Mouse (Mus musculus): Measurements from ENCODE around the gene Srd5a1.
"Not testable (repeated sequence)": the region's sequence is repeated elsewhere in the genome, so short reads cannot be mapped to it uniquely, and the experiment has no call there.

Gene Srd5a1

DNA sequence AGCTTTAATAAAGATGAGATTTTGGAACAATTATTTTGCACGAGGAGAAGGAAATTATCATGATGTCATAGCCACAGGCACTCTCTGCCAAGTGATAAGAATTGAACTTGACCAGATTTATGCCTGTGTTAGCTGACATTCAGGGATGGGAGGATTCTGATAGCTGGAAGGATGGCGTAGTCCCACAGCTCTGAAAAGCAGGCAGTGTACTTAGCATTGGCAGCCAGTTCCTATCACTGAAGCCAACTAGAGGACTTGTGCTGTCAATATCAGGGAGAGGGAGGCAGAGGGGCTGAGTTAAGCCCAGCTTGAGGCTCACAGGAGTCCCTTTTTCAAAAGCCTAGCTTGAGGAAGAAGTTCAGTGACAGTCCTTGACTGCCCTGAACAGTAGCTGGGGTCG is 13.3 kb upstream of the Srd5a1 start:
- peak; percentile 40 for DNase-seq (ENCODE audit: low read depth, low spot score)

DNA sequence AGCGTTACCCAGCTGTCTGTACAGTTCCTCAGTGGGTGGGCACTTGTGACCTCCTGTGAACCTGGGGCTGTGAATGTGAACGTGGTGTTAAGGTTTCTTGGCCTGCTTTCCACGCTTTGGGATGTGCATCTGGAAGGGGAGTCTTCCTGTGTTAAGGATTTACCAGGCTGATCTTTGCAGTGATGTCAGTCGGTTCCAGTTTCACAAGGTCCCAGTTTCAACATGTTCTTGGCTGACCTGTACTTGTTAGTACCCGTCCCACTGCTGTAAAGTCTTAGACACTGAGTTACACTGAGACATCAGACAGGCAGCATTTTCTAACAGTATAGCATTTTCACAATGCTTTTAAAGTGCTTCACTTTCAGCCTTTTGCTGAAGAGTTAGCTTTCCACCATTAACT is 12.6 kb upstream of the Srd5a1 start:
- DNase-seq (ENCODE audit: low read depth, low spot score), result peak; percentile 61

DNA sequence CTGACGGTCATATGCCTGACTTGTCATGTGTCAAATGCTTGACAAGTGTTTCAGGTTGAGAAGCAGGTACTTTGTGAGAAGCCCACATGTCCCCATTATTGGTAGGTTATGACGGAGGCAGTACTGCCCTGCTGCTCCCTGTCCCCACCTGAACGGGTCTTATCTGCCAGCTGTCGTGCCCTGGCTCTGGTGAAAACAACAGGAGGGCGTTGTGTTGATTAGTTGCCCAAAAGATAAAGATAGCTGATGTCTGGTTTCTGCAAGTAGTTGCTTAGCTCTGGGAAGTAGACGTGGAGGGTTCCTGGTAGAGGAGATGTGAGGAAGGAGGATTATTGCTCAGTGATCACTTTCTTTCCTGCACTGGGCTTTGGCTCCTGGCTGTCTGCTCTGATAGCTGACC is 5.5 kb upstream of the Srd5a1 start:
- no peak for DNase-seq (ENCODE audit: low read depth, low spot score)

DNA sequence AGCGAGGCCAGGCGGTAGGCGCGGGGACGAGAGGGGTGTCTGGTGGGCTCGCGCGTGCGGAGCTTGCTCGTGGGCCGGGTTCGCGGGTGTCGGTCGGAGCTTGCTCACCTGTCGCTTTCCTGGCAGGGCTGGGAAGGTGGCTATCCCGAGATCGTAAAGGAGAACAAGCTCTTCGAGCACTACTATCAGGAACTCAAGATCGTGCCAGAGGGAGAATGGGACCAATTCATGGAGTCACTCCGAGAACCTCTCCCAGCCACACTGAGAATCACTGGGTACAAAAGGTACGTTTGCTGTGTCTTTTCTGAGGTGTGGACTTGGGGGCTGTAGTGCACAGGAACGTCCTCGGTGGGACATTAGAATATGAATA is 918 bp upstream of the Srd5a1 start:
- no peak for DNase-seq (ENCODE audit: low read depth, low spot score)

DNA sequence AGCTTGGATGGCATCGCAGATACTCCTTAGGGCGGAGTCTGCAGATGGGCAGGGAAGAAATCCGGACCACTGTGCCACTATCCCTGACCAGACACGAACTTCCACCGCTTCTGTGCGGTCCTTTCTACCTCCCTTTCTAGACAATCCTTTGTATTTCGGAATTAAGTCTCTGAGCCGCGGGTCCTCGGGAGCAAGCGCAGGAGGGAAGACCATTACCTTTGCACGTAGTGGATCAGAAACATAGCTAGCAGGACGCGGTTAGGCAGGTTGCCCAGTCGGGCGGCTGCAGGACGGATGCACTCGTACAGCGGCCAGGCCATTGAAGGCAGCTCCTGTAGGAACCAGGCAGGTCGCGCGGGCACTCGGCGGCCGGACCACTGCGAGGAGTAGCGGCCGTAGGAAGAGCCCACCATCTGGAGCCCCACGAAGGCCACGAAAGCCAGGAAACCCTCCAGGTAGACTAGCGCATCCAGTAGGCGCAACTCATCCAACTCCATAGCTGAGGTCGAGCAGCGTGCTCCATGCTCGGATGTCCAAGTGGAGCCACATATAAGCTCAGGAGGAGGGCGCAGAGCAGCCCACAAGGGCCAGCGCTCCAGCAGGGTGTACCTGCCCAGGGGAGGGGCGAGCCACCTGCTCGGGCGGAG is 368 bp downstream of the Srd5a1 start:
- peak; percentile 15 for DNase-seq (ENCODE audit: low read depth, low spot score)

DNA sequence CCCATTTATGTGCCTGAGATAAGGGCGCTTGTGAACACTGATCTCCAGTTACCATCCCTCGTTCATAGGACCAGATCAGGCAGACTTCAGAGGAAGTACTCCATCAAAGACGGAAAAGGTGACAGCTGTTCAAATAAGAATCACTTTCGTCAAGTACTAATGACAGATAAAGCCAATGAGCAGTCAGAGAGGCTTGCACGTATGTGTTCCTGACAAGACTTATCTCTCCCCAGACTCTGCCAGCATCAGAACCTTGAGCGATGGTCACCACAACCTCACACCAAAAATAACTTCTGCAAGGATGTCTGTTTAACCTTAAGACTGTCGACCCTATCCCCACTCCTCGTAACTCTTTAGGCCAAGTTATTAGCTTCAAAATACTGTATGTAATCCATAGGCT is 2.5 kb downstream of the Srd5a1 start:
- DNase-seq (ENCODE audit: low read depth, low spot score), result no peak

DNA sequence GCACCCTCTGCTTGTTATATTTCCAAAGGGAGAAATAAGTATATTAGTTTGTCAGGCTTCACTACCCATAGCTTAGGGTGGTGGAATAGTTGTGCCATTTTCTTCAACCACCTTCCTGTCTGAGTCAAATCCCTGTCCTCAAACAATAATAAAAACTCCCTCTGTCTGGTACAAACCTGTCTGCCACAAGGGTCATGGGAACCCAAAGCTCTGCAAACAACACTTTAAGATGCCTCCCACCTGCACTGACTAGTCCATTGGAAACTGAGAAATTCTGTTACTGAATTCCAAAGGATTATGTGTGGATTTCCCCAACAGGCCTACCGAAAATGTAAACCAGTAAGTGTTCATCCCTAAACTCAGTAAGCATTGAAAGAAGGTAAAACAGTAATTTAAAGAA is 6.6 kb downstream of the Srd5a1 start:
- no peak for DNase-seq (ENCODE audit: low read depth, low spot score)

DNA sequence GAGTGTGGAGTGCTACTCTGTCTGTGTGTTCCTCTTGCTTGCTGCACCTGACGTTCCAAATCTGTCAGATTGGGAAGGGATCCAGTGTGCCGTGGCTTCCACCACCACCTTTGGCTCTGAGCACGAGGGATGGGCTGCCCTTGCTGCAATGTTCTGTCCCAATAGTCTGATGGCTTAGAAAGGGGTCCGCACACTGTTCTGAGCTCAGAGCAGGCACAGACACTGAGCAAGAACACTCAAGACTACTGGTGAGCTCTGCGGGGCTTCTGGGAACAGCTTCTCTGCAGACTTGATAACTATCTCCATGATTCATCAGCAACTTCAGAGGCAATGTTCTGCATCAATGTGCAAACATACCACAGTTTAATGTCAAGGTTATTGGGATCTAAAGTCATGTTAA is 9.9 kb downstream of the Srd5a1 start:
- no peak for DNase-seq (ENCODE audit: low read depth, low spot score)

DNA sequence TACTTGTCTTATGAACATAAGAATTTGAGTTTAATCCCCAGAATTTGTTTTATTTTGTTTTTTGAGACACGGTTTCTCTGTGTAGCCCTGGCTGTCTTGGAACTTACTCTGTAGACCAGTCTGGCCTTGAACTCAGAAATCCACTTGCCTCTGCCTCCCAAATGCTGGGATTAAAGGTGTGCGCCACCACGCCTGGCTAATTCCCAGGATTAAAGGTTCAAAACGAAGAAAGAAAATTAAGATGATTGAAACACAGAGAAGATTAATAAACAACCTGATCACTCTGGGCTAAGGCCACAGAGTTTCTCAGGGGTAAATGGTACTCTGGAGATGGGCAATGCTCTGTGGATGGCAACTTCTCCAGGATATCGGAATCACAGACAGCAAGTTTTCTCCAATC is 10.4 kb downstream of the Srd5a1 start:
- not testable (repeated sequence) for DNase-seq (ENCODE audit: low read depth, low spot score)

DNA sequence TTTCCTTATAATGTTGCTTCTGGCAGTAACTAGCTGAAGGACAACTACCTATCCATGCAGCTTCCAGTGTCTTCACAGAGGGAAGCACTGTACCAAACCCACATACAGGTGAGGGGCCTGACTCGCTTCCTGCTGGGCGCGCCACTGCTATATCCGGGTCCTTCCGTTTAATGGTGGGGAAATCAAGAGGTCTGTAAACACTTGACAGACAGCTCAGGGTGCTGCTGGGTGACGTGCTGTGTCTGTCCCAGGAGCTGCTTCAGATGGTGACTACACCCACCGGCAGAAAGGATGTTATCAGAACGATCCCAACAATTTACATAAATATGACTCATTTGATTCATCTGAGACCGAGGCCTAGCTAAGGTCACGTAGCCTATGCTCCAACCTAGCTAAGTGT is 12.4 kb downstream of the Srd5a1 start:
- DNase-seq (ENCODE audit: low read depth, low spot score), result no peak

DNA sequence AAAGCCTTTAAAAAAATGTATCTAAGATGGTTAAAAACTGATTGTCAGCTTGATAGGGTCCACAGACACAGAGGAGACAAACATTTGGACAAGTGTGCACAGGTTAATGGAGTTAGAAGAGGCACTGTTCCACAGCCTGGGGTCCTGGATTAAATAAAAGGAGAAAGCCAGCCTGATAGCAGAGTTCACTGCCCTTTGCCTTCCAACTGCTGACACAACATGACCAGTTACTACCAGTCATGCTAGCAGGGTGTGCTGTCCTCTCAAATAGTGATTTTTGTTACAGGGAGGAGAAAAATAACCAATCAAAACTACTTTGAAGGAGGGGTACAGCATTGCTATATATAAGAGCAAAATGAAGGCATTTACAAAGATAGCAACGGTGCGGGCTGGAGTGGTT is 14.7 kb downstream of the Srd5a1 start:
- DNase-seq (ENCODE audit: low read depth, low spot score), result no peak

DNA sequence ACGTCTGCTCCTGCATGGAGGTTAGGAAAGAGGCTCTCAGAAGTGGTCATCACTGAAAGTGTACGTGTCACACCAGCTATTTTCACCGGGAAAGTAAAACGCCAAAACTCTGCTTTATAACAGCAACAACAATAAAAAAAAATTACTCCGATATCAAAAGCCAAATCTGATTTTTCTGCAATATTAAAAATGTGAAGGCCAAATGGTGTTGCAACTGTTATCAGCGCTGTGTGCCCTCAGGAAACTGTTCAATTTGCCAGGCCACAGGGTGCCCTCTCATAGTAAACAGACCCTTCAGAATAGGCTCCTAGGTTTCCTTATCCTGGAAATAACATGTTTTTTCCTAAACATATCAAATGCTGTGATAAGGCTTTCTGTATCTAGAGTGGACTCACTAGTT is 15.3 kb downstream of the Srd5a1 start:
- no peak for DNase-seq (ENCODE audit: low read depth, low spot score)

DNA sequence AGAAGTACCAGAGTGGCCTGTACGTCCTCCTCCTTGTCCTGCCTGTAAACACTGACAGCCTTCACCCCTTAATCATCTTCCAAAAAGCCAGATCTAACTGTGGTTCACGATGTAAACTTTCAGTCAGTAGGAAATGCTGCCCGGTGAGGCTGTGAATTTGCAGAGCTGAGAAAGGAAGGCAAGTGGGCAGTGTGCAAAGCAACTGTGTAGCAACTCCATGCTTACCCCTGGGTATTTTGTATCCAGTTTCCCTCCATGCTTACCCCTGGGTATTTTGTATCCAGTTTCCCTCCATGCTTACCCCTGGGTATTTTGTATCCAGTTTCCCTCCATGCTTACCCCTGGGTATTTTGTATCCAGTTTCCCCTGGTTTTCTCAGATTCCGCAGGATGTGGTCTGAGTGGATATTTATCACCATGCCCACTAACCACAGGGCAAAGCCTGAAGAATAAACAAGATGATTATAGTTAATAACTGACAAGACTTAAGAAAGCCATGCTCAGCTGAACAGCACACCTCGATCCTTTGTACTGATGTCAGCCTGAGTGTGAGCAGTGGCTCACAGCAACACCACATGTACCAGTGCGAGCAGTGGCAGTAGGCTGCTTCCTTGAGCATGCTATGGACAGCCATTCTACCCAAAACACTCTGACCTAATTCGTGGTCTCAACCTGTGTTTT is 16.5 kb downstream of the Srd5a1 start:
- DNase-seq (ENCODE audit: low read depth, low spot score), result no peak

DNA sequence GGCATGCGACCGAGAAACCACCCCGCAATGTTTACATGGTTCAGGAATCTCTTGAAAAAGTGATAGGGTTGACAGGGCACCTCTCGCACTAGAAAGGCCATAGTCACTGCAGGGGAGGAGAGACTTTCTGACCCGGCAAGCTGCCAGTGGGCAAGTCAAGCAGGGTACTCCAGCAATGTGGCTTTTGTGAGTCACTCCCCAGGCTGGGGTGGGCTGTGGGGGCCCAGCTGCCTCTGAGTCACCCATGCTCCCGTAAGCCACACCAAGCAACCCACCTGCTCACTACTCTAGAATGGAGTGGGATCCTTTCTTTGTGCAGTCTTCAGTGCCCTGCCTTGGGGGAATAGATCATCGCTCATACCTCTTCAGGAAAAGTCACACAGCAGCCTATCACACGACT is 17.8 kb downstream of the Srd5a1 start:
- no peak for DNase-seq (ENCODE audit: low read depth, low spot score)

DNA sequence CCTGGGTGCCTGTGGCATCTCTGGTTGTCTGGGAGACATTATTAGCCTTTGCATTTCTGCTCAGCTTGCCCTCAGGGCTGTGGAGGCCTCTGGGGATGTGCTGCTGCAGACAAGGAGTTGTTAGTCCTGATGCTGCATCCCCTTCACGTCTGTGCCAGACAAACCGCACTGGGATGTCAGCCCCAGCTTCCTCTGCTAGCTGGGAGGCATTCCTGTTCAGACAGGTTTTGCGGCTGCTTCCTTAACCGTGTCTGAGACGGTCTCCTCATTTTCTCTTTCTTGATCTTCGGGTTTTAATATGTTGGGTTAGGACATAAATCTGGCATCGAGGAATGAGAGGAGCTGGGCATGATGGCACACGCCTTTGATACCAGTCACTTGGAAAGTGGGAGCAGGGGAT is 19.0 kb downstream of the Srd5a1 start:
- no peak for DNase-seq (ENCODE audit: low read depth, low spot score)

DNA sequence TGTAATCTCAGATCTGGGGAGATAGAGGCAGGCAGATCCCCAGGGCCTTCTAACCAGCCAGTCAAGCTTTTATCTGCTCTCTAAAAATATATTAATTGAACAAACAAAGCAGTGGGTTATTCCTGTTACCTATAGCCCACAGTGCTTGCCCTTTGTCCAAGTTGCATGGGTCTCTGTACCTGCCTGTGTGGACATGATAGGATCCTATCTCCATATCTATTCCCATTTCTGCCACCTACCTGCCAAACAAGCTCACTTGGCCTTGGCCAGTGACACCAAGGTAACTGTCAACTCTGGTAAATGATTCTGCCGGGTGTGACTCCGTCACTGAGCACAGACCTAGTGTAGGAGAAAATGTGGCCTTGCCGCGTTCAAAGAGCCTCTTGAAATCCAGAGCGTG is 19.9 kb downstream of the Srd5a1 start:
- no peak for DNase-seq (ENCODE audit: low read depth, low spot score)

DNA sequence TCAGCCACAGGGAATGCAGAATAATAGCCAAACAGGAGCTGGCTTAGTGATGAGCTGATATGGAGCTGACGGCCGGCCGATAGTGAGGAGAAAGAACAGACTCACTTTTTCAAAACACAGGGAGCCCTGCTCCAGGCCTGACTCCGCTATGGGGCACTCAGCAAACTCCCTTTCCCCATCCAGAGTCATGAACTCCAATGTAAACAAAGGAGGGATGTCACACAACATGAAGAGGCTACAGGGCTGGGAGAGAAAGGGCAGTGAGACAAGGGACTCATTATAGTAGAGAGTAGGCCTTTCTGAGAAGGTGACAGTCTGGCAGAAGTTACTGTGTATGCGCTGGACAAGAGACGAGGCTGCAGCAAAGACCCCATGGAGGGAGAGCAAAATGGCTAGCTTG is 23.0 kb downstream of the Srd5a1 start:
- DNase-seq (ENCODE audit: low read depth, low spot score), result no peak

DNA sequence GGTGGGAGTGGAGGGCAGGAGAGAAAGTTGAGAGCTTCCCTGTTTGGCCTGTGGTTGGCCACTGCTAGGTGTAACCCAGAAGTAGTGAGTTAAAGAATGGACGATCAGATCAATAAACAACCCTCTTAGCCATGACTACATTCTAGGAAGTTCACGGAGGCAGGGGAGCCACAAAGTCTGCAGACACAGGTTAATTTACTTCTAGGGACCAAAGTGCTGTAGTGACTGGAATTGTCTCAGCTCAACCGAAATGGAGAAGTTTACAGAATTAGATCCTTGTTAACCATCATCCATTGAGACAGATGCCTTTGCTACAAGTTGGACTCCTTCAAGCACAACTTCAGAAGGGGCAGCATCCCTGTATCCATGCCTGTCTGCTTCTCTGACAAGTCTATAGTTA is 23.4 kb downstream of the Srd5a1 start:
- no peak for DNase-seq (ENCODE audit: low read depth, low spot score)

DNA sequence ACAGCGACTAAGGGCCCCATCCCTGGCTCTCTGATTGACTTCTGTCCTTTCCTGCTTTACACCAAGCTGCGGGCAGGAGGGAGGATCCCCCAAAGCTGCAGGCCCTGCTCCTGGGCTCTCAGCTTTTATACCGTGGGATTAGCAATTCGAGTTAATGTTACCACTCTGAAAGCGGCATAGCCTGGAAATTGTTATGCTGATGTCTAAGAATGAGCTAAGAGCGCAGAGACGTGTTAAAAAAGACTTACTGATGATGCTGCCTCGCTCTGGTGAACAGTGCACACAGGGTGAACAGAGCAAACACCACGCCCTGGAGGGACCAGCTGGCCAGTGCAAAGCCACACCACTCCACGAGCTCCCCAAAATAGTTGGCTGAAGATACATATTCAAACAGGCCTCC is 24.9 kb downstream of the Srd5a1 start:
- DNase-seq (ENCODE audit: low read depth, low spot score), result no peak

DNA sequence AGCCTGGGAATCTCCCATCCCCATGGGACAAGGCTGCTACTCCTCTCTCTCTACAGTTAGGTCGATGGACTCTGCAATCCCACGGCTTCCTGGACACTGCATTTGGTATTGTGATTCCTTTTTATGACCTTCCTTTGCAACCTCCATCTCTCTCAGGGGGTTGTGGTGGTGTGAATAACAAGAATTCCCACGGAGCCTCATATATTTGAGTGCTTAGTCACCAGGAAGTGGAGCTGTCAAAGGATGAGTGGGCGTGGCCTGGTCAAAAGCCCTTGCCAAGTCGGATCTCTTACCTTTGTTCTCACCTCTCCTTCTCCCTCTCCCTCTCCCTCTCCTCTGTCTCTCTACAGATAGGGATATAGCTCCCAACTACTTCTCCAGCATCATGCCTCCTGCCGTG is 25.4 kb downstream of the Srd5a1 start:
- no peak for DNase-seq (ENCODE audit: low read depth, low spot score)

DNA sequence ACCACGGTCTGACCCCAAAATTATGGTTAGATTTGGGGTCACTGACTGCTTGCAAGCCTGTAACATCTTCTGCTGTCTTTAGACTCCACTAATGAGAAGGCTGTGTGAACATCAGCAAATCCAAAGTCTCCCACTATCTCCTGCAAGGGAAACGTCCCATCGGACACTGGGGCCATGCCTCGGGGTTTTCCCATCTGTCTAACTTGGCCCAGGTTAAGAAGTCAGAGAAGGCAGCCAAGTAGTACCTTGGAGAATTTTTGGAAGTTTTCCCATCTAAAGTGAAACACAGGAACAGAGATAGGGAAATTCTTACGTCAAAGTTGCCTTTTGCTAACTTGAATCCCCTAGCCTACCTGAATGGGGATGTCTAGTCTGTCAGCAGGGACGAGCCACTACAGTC is 27.7 kb downstream of the Srd5a1 start:
- DNase-seq (ENCODE audit: low read depth, low spot score), result no peak

DNA sequence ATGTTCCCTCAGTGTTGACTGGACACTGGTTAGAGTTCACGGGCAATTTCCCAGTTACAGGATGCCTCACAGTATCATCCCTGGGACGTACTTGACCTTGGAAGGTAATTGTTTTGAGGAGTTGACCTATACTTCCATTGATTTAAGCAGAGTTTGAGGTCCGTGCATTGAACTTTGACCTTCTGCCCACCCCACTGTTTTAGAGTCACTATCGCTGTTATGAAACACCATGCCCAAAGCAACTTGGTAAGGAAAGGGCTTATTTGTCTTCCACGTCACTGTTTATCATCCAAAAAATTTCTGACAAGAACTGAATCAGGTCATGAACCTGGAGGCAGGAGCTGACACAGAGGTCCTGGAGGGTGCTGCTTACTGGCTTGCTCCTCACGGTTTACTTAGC is 28.8 kb downstream of the Srd5a1 start:
- DNase-seq (ENCODE audit: low read depth, low spot score), result no peak

DNA sequence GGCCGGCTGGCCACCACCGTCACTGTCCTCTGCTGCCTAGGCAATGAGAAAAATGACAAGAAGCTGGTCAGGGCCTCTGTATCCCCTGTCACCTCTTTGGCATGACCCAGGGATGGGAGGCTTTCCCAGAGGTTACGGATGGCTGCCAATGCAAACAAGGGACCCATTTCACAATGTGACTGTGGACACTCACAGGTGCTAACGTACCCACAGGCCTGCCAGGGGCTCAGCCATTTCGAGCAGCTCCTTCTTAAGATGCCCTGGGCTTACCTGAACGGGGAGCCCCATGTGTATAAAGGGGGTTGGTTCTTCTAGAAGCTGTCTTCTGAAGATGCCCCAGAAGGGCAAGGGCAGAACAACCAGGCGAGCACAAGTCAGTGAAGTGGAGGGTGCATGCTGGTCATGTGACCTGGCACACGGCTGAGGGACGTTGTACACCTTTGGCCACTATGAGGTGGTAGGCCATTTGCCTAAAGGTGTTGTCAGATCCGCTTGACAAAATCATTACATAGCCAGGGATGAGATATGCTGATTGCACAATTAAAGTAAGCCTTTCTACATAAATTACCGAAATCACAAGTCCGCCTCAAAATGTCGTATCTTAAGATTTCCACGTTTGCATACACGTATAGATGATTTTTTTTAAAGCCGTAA is 33.9 kb downstream of the Srd5a1 start:
- DNase-seq (ENCODE audit: low read depth, low spot score), result no peak
